Mouse (Mus musculus): ENCODE results near the gene Olfr1065. TPM values are rescaled to one million over a fixed set of nuclear protein-coding genes. Genes with fewer than 3 reads are reported as not detected.
A peak's percentile ranks its signal among the peaks of the same experiment; 100 is the strongest.
"Not testable (repeated sequence)": the region's sequence is repeated elsewhere in the genome, so short reads cannot be mapped to it uniquely, and the experiment has no call there.

The Olfr1065 gene
- polyA plus RNA-seq (2015; fragmentation: Nextera tagmentation; extraction: Ambion mirVana): not detected in 2 replicates

DNA sequence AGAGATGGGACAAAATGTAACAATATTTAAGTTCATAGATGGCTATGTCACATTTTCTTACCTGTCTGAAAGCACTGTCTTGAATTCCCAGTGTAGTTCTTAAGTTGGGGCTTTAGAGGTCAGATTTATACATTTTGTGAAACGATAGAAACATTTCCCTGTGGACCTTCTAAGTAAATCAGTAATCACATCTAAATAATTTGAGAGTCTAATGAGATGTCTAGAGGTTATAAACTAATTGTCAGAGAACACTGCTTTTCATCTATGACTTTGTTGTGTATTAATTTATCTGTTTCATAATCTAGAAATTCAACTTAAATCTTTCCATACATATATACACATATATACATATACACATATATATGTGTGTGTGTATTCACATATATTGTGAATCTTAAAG is at the start of gene Olfr1065:
Gene Olfr1065 (minus strand): TSS at position 101 of the 400 bp plus-strand sequence.
- not testable (repeated sequence) for ATAC-seq; H3K27me3 ChIP-seq; H3K9me3 ChIP-seq; H3K4me1 ChIP-seq (replicated peaks); H3K27ac ChIP-seq; H3K9ac ChIP-seq (replicated peaks); H3K36me3 ChIP-seq; H3K4me2 ChIP-seq (replicated peaks); H3K4me3 ChIP-seq (replicated peaks)
- 70% methylated on average over 1 of the region's 1 CpGs for WGBS

- Histone ChIP-seq H3K9me3 (no peaks in the 10 kb centered on the region), H3K27me3 (no peaks in the 10 kb centered on the region), H3K4me1 (replicated peaks) (no peaks in the 10 kb centered on the region), H3K27ac (no peak within 1 kb of the TSS), H3K9ac (replicated peaks) (no peak within 1 kb of the TSS), H3K36me3 (no peaks in the 10 kb centered on the region), H3K4me3 (replicated peaks) (no peak within 1 kb of the TSS), H3K4me2 (replicated peaks) (no peak within 1 kb of the TSS)
- WGBS: 57% methylated on average over 1 of the region's 1 CpGs
- no peak for ATAC-seq
Observed at GRCm38 (mm10) chr2:86487286-86487685, 36.9 kb upstream of the Olfr1065 start, which contains the start of gene Olfr228. Gene Olfr228, minus strand, starts transcription at chr2:86487386.

GRCm38 (mm10) chr2:86464442-86465109 is 14.2 kb upstream of the Olfr1065 start:
- Histone ChIP-seq H3K36me3 (no peaks in the 10 kb centered on the region), H3K4me2 (replicated peaks) (no peak overlapping the region; the same call in 1 of the 2 replicates), H3K27me3 (no peaks in the 10 kb centered on the region), H3K9ac (replicated peaks) (no peak overlapping the region), H3K27ac (no peak overlapping the region), H3K9me3 (no peaks in the 10 kb centered on the region), H3K4me3 (replicated peaks) (no peak overlapping the region), H3K4me1 (replicated peaks) (no peaks in the 10 kb centered on the region)
- ATAC-seq: peak; percentile 75
- 43% methylated on average over 10 of the region's 10 CpGs for WGBS

- Histone ChIP-seq H3K4me2 (replicated peaks) (no peak overlapping the region), H3K36me3 (no peaks in the 10 kb centered on the region), H3K27ac (no peak overlapping the region), H3K9me3 (no peaks in the 10 kb centered on the region), H3K4me1 (replicated peaks) (no peaks in the 10 kb centered on the region), H3K27me3 (no peaks in the 10 kb centered on the region), H3K9ac (replicated peaks) (no peak overlapping the region), H3K4me3 (replicated peaks) (no peak overlapping the region)
- WGBS: 80% methylated on average over 1 of the region's 1 CpGs
- ATAC-seq: no peak
Observed at GRCm38 (mm10) chr2:86460434-86460833, 10.0 kb upstream of the Olfr1065 start.

DNA sequence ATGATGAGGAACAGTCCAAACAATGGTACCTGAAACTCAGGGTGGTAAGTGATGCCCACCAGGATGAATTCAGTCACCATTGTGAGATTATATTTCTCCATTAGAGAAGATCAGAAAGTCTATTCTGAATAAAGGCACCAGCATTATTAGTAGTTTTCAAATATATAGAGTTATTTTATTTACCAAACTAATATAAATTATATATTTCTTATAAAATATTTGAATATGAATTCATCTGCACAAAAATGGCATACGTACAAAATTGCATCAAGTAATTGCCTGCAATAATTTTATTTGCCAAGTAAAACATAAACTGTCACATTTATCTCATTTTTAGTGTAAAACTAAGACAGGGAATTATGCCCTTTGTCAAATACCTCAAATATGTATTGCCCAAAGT is 5.8 kb upstream of the Olfr1065 start, which contains the start of gene Olfr1066:
Gene Olfr1066 (minus strand): TSS at position 101 of the 400 bp plus-strand sequence.
- Histone ChIP-seq H3K4me3 (replicated peaks) (no peak within 1 kb of the TSS), H3K9me3 (no peaks in the 10 kb centered on the region), H3K9ac (replicated peaks) (no peak within 1 kb of the TSS), H3K27ac (no peak within 1 kb of the TSS), H3K27me3 (no peaks in the 10 kb centered on the region), H3K36me3 (no peaks in the 10 kb centered on the region), H3K4me1 (replicated peaks) (no peaks in the 10 kb centered on the region), H3K4me2 (replicated peaks) (no peak within 1 kb of the TSS)
- WGBS: 86% methylated on average over 1 of the region's 1 CpGs
- ATAC-seq: no peak

DNA sequence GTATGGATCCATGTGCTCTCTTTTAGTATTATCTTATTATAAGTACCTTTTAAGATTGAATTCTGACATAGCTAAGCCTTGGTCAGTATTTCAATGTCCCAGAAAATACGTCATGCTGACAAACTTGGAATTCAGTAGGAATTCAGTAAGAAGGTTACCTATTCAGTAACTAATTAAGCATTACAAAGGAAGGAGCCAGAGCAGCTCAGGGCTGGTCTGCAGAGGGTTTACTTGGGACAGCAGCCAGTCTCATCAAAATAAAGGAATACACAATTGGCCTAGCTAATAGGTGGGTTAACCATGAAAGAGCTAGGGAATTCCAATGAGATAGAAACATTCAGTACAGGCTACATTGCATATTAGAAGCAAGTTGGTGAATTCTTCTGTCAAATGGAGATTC is 8.3 kb downstream of the Olfr1065 start:
- H3K36me3 ChIP-seq; H3K27me3 ChIP-seq; H3K27ac ChIP-seq; H3K4me1 ChIP-seq (replicated peaks); H3K9me3 ChIP-seq; H3K9ac ChIP-seq (replicated peaks); H3K4me3 ChIP-seq (replicated peaks); H3K4me2 ChIP-seq (replicated peaks); ATAC-seq: not testable (repeated sequence)
- WGBS: 42% methylated on average over 1 of the region's 1 CpGs

GRCm38 (mm10) chr2:86428511-86428910 is 21.9 kb downstream of the Olfr1065 start:
- not testable (repeated sequence) for H3K36me3 ChIP-seq; ATAC-seq; H3K9me3 ChIP-seq; H3K4me3 ChIP-seq (replicated peaks); H3K9ac ChIP-seq (replicated peaks); H3K27ac ChIP-seq; H3K4me1 ChIP-seq (replicated peaks); H3K4me2 ChIP-seq (replicated peaks); H3K27me3 ChIP-seq
- WGBS: 87% methylated on average over 8 of the region's 8 CpGs

DNA sequence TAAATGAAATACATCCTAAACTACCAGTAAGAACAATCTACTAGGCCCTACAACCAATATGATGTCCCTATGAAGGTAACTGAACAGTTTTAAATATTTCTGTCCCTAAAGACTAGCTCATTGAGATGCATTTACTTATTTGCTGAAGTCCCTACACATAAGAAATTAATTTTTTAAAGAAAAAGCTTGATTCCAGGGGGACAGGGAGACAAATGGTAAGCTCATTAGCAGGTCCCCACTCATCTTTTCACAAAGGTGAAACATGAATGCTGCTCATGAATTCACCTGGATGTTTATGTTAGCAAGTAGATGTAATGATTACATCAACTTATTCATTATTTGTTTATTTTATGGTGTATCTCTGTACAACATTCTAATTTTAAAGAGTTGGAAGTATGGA is 23.7 kb downstream of the Olfr1065 start, which contains the start of gene Olfr1062:
Gene Olfr1062 (minus strand): TSS at position 101 of the 400 bp plus-strand sequence.
- not testable (repeated sequence) for H3K4me2 ChIP-seq (replicated peaks); H3K4me3 ChIP-seq (replicated peaks); H3K9me3 ChIP-seq; H3K4me1 ChIP-seq (replicated peaks); H3K9ac ChIP-seq (replicated peaks); H3K27ac ChIP-seq; ATAC-seq; H3K27me3 ChIP-seq; H3K36me3 ChIP-seq

DNA sequence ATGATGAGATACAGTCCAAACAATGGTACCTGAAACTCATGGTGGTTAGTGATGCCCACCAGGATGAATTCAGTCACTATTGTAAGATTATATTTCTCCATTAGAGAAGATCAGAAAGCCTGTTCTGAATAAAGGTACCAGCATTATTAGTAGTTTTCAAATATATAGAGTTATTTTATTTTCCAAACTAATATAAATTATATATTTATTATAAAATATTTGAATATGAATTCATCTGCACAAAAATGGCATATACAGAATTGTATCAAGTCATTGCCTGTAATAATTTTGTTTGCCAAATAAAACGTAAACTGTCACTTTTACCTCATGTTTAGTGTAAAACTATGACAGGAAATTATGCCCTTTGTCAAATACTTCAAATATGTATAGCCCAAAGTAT is 36.4 kb downstream of the Olfr1065 start, which contains the start of gene Olfr1061:
Gene Olfr1061 (minus strand): TSS at position 101 of the 400 bp plus-strand sequence.
- no peak for ATAC-seq
- no peak within 1 kb of the TSS for H3K4me2 ChIP-seq (replicated peaks)
- no peaks in the 10 kb centered on the region for H3K9me3 ChIP-seq
- no peak within 1 kb of the TSS for H3K4me3 ChIP-seq (replicated peaks)
- H3K36me3 ChIP-seq: no peaks in the 10 kb centered on the region
- no peaks in the 10 kb centered on the region for H3K4me1 ChIP-seq (replicated peaks)
- H3K27me3 ChIP-seq: no peaks in the 10 kb centered on the region
- WGBS: 91% methylated on average over 1 of the region's 1 CpGs
- no peak within 1 kb of the TSS for H3K27ac ChIP-seq
- no peak within 1 kb of the TSS for H3K9ac ChIP-seq (replicated peaks)

GRCm38 (mm10) chr2:86395114-86395513 is 55.3 kb downstream of the Olfr1065 start:
- ATAC-seq: no peak
- 89% methylated on average over 2 of the region's 2 CpGs for WGBS

More at GRCm38 (mm10) chr2:86395114-86395513, 55.3 kb downstream of the Olfr1065 start:
- Histone ChIP-seq H3K4me2 (replicated peaks) (no peak overlapping the region), H3K9me3 (no peaks in the 10 kb centered on the region), H3K4me1 (replicated peaks) (no peaks in the 10 kb centered on the region), H3K9ac (replicated peaks) (no peak overlapping the region), H3K27me3 (no peaks in the 10 kb centered on the region), H3K27ac (no peak overlapping the region), H3K4me3 (replicated peaks) (no peak overlapping the region), H3K36me3 (no peaks in the 10 kb centered on the region)

All from midbrain, embryonic 13.5 days (tissue).